Mouse (Mus musculus) lung, adult 2 months (tissue): ENCODE measurements around the gene Fstl4.

Source experiments
- CTCF ChIP-seq: fragments of 200-500 bp; IDR thresholded peaks from 2 replicates; pipeline ENCODE4 v1.5.1; 2011; ENCODE audit warnings: mild to moderate bottlenecking, low read length, control low read depth; ENCODE audit not compliant: insufficient read depth
- POLR2A ChIP-seq: fragments of 200-500 bp; IDR thresholded peaks from 2 replicates; pipeline ENCODE4 v1.6.1; 2011; ENCODE audit warnings: low read depth, mild to moderate bottlenecking, control low read depth, low read length, borderline replicate concordance; ENCODE audit errors: extremely low read depth

DNA sequence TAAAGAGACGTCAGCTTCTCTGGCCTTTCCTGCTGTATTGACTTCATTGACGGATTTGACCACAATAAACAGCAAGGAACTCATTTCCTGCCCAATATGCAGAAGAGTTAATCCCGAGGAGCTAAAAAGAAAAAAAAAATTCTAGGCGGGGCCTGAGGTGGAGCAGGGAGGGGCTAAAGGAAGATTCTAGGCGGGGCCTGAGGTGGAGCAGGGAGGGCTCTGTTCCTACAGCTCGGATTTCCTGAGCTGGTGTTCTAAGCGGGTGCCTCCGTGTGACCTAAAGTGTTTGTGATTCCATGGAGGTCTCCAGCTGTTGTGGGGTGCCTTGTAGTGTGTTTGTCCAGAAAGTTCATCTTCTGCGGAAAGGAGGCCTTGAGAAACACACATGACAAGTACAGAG is 25.2 kb upstream of the Fstl4 start:
- TF ChIP-seq CTCF (no peak), POLR2A (no peak)
